Mouse (Mus musculus): ENCODE measurements around the gene Lsm4.

The Lsm4 gene

GRCm38 (mm10) chr8:70673079-70673856 is at the start of gene Lsm4:
Gene Lsm4 (plus strand): TSS chr8:70673248.
- DNase-seq = peak; percentile 98

- peak; percentile 86 for DNase-seq
Measured at GRCm38 (mm10) chr8:70625104-70625503, 47.9 kb upstream of the Lsm4 start.

- no peak for DNase-seq
Measured at GRCm38 (mm10) chr8:70627041-70627440, 46.0 kb upstream of the Lsm4 start.

- DNase-seq = no peak
Measured at GRCm38 (mm10) chr8:70628986-70629490, 44.0 kb upstream of the Lsm4 start.

GRCm38 (mm10) chr8:70629574-70630531 is 43.2 kb upstream of the Lsm4 start:
- DNase-seq = peak; percentile 85

GRCm38 (mm10) chr8:70630532-70631381 is 42.3 kb upstream of the Lsm4 start:
- peak; percentile 84 for DNase-seq

GRCm38 (mm10) chr8:70631436-70631835 is 41.6 kb upstream of the Lsm4 start:
- peak; percentile 72 for DNase-seq

- no peak for DNase-seq
Measured at GRCm38 (mm10) chr8:70632346-70632892, 40.6 kb upstream of the Lsm4 start, which contains the start of gene Gdf15. Gene Gdf15 (minus strand): TSS chr8:70632456.

- peak; percentile 86 for DNase-seq
Measured at GRCm38 (mm10) chr8:70634066-70634465, 39.0 kb upstream of the Lsm4 start.

- DNase-seq = no peak
Measured at GRCm38 (mm10) chr8:70635527-70635926, 37.5 kb upstream of the Lsm4 start.

GRCm38 (mm10) chr8:70636838-70637237 is 36.2 kb upstream of the Lsm4 start:
- DNase-seq = no peak

GRCm38 (mm10) chr8:70638752-70639151 is 34.3 kb upstream of the Lsm4 start:
- no peak for DNase-seq

GRCm38 (mm10) chr8:70643019-70643418 is 30.0 kb upstream of the Lsm4 start:
- no peak for DNase-seq

- DNase-seq = peak; percentile 56
Measured at GRCm38 (mm10) chr8:70644065-70644464, 29.0 kb upstream of the Lsm4 start.

GRCm38 (mm10) chr8:70645501-70646224 is 27.4 kb upstream of the Lsm4 start:
- peak; percentile 68 for DNase-seq

GRCm38 (mm10) chr8:70646369-70646768 is 26.7 kb upstream of the Lsm4 start:
- no peak for DNase-seq

GRCm38 (mm10) chr8:70646775-70647174 is 26.3 kb upstream of the Lsm4 start:
- DNase-seq = no peak

- DNase-seq = no peak
Measured at GRCm38 (mm10) chr8:70647343-70648163, 25.5 kb upstream of the Lsm4 start.

GRCm38 (mm10) chr8:70648164-70648442 is 24.9 kb upstream of the Lsm4 start:
- DNase-seq = no peak

- DNase-seq = no peak
Measured at GRCm38 (mm10) chr8:70648921-70649320, 24.1 kb upstream of the Lsm4 start.

- DNase-seq = peak; percentile 94
Measured at GRCm38 (mm10) chr8:70649324-70649723, 23.7 kb upstream of the Lsm4 start.
